Mouse (Mus musculus): ENCODE measurements around the gene Wasl.

GRCm38 (mm10) chr6:24604289-24604688 is 60.5 kb downstream of the Wasl start:
- TF ChIP-seq CTCF (IDR thresholded peaks at IDR 0.05; ENCODE audit: low read depth, low read length) (no peak), POLR2A (IDR thresholded peaks at IDR 0.05; ENCODE audit: insufficient read depth, low read length) (no peak), EP300 (IDR thresholded peaks at IDR 0.05; ENCODE audit: insufficient read depth, low read depth, low read length) (no peak)
